Mouse (Mus musculus) megakaryocyte, embryonic 14.5 days (primary cell): ENCODE measurements around the gene Traf4. TPM values are rescaled to one million over a fixed set of nuclear protein-coding genes. Genes with fewer than 3 reads are reported as not detected.

Experiments used
- H3K27me3 ChIP-seq: replicated peaks from 2 replicates; pipeline ENCODE3; 2012; ENCODE audit warnings: inconsistent platforms
- H3K36me3 ChIP-seq: replicated peaks from 2 replicates; pipeline ENCODE3; 2012; ENCODE audit warnings: low read length, inconsistent platforms, mixed read lengths
- H3K4me1 ChIP-seq: 2 replicates; pipeline ENCODE4 v1.6.1; 2012; ENCODE audit warnings: inconsistent platforms
- H3K4me3 ChIP-seq: replicated peaks from 2 replicates; pipeline ENCODE3; 2012; ENCODE audit warnings: moderate library complexity, mild to moderate bottlenecking, inconsistent platforms
- H3K9me3 ChIP-seq: 2 replicates; pipeline ENCODE4 v1.6.1; 2012; ENCODE audit warnings: inconsistent platforms
- FLI1 ChIP-seq: IDR thresholded peaks from 2 replicates; pipeline ENCODE4 v1.6.1; 2012; ENCODE audit warnings: low read length, inconsistent platforms, mixed read lengths
- GATA1 ChIP-seq: IDR thresholded peaks from 3 replicates; pipeline ENCODE4 v1.6.1; 2012; ENCODE audit warnings: mixed read lengths, low read length, inconsistent platforms, borderline replicate concordance
- polyA plus RNA-seq: library from polyadenylated mRNA; stranded (reverse); fragments of >175 nt; gene quantifications from 2 replicates; pipeline ENCODE4 v1.2.3, GENCODE M21; 2012; ENCODE audit warnings: low replicate concordance; ENCODE audit not compliant: insufficient read depth

The Traf4 gene
- polyA plus RNA-seq, 1 experiment, result 6.3 TPM

DNA sequence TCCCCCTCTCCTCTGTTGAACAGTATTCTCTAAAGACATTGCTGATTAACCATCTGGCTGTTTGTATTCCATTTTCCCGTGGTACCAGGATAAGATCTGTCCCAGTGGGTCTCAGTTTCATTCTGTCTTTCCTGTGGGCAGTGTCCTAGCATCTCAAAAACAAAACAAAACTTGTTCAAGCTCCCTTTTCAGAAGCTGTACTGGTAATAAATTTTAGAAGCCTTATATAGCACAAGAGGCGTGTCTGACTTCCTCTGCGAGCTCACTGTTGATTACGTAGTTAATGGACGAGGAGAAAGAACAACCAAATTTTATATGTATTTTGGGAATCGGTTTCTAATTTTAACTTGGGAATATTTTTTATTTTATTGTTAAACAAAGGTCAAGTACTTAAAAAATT is 39.7 kb downstream of the Traf4 start:
- Histone ChIP-seq H3K4me1 (peaks cover 89% of the 10 kb centered on the region), H3K4me3 (peak overlapping the region; percentile 87), H3K36me3 (peaks cover 24% of the 10 kb centered on the region)

DNA sequence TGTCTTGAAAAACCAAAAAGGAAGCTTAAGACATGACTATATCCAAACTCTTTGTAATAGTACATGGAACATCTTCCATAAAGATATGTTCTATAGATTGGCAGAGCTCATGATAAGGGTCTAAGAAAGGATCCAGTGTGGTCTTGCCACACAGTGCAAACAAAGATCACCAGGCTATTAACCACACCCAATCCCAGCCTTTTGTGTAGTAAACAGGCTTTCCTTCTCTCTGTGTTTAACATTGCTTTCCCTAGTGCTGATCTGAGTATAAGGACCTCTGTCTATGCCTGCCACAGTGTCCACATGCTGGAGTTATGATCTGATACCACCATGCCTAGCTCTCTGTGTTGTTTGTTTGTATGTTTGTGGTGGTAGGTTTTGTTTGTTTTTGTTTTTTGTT is 41.6 kb downstream of the Traf4 start:
- peaks cover 14% of the 10 kb centered on the region for H3K36me3 ChIP-seq
- H3K4me1 ChIP-seq, result peaks cover 95% of the 10 kb centered on the region
- H3K4me3 ChIP-seq, result no peak overlapping the region
- TF ChIP-seq FLI1, result no peak
- no peak for TF ChIP-seq GATA1
- H3K27me3 ChIP-seq, result no peaks in the 10 kb centered on the region
- H3K9me3 ChIP-seq, result no peaks in the 10 kb centered on the region

More for the DNA sequence above, 39.7 kb downstream of the Traf4 start:
- TF ChIP-seq FLI1, result no peak
- no peak for TF ChIP-seq GATA1
- H3K9me3 ChIP-seq, result no peaks in the 10 kb centered on the region
- H3K27me3 ChIP-seq, result no peaks in the 10 kb centered on the region

DNA sequence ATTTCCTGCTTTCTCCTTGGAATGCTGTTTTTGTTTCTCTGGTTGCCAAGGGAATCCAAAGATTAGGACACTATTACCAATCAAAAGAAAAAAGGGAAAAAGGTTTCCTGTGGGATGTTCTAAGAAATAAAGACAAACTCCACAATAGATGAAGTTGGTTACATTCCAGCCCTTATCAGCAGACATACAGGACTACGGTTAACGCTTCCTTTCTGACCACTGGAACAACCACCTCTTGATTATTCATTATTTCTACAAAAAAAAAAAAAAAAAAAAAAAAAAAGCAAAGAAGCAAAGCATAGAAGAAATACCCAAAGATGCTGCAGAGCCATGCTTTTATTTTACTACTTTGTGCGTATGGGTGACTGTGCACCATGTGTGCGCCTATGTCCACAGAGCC is 42.6 kb downstream of the Traf4 start:
- Histone ChIP-seq H3K4me3 (no peak overlapping the region), H3K36me3 (peaks cover 5% of the 10 kb centered on the region), H3K9me3 (no peaks in the 10 kb centered on the region), H3K4me1 (peaks cover 96% of the 10 kb centered on the region), H3K27me3 (no peaks in the 10 kb centered on the region)
- TF ChIP-seq FLI1 (no peak), GATA1 (no peak; the same call in 2 of the 3 replicates)

DNA sequence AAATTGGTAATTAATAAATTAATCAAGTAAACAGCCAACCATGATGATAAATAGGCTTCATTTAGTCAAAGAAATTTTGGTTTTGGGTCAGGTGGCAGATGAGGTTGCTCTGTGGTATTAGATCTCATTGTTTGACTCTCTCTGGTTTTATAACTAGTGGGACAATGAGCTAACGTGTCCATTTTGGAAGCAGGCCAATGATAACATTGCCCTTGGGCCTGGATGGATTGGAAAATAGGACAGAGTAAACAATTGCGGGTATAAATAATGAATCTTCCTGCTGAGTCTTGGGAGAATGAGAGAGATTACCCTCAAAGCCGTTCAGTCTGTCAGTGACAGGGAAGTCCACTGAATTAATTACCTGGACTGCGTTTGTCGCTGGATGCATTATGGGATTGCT is 44.2 kb downstream of the Traf4 start:
- H3K27me3 ChIP-seq, result no peaks in the 10 kb centered on the region
- no peaks in the 10 kb centered on the region for H3K36me3 ChIP-seq
- no peaks in the 10 kb centered on the region for H3K9me3 ChIP-seq
- TF ChIP-seq GATA1, result no peak
- no peak for TF ChIP-seq FLI1
- peaks cover 95% of the 10 kb centered on the region for H3K4me1 ChIP-seq
- no peak overlapping the region for H3K4me3 ChIP-seq

DNA sequence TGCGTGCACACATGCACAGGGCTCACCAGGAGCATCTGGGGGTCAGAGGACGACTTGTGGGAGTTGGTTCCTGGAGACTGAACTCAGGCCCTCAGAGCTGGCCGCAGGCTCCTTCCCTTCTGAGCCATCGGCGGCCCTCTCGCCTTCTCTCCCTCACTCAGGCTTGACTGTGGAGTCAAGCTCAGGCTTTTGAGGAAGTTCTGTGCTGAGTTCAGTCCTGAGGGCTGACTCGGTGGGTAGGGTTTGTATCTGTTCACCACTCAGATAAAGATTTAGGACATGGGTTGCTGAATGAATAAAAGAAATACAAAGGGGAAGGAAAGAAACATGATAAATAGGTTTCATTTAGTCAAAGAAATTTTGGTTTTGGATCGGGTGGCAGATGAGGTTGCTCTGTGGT is 45.5 kb downstream of the Traf4 start:
- peak overlapping the region; percentile 85 for H3K4me3 ChIP-seq
- no peaks in the 10 kb centered on the region for H3K36me3 ChIP-seq
- no peaks in the 10 kb centered on the region for H3K9me3 ChIP-seq
- TF ChIP-seq GATA1, result no peak
- no peak for TF ChIP-seq FLI1
- peaks cover 85% of the 10 kb centered on the region for H3K4me1 ChIP-seq
- H3K27me3 ChIP-seq, result no peaks in the 10 kb centered on the region

DNA sequence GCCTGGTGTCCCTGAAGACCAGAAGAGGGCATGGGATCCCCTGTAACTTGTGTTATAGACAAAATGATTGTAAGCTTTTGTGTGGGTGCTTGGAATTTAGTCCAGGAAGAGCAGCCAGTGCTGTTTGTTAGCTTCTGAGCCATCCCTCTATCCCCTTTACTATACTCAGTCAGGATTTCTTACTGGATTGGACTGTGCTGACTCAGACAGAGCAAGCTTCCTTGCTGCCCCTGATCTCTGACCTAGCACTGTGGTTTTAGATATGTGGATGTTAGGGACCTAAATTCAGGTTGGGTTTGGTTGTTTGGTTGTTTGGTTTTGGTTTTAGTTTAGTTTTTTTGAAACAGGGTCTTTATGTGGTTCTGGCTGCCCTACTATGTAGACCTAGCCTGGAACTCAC is 46.9 kb downstream of the Traf4 start:
- Histone ChIP-seq H3K4me1 (peaks cover 85% of the 10 kb centered on the region), H3K36me3 (no peaks in the 10 kb centered on the region)

DNA sequence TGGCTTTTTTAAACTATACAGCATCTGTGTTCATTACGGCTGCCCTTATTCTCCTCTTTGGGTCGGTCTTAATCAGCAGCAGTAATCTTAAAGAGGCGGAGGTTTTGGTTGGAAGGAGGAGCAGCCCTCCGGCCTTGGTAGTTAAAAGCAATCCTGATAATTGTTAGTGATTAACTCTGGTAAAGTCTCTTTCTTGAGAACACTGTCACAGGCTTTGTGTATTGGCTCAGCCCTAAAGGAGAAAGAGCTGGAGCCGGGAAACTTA is 49.3 kb downstream of the Traf4 start:
- peak overlapping the region; percentile 98 for H3K4me3 ChIP-seq
- H3K27me3 ChIP-seq, result no peaks in the 10 kb centered on the region
- peaks cover 82% of the 10 kb centered on the region for H3K4me1 ChIP-seq
- no peaks in the 10 kb centered on the region for H3K9me3 ChIP-seq
- TF ChIP-seq GATA1 (no peak), FLI1 (no peak)
- H3K36me3 ChIP-seq, result no peaks in the 10 kb centered on the region

More for the DNA sequence above, 46.9 kb downstream of the Traf4 start:
- Histone ChIP-seq H3K9me3 (no peaks in the 10 kb centered on the region), H3K27me3 (no peaks in the 10 kb centered on the region), H3K4me3 (peak overlapping the region; percentile 56)
- TF ChIP-seq GATA1, result no peak
- TF ChIP-seq FLI1, result no peak

DNA sequence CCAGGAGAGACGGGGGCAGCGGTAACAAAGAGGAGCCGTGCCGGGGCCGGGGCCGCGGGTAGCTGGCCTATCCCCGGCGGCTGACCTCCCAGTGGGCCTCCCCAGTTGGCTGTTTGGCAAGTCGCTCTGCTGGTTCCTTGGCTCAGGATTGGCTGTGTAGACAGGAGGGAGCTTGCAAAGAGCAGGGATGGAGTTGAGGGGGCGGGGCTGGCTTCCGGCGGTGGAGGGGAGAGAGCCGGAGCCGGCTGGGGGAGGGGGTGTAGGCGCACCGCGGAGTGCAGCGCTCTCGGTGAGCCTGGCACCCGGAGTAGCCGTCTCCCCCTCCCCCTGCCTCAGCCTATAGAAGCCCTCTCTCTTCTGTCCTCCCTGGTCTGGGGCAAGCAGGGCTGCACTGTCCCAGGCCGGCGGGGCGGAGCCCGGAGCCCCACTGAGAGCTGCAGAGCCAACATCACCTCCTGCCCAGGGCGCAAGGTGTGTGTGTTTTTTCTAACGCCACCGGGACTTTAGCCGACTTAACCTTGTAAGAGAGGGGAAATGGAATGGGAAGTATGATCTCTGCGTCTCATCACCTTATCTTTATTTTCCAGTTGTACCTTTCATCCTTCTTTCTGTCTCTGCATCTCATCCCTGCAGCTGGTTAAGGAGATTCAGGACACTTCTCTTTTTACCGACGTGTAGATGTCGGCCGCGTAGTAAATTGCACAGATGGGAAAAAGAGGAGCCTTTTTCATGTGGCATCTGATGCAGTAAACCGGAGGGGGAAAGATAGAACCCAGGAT is 49.8 kb downstream of the Traf4 start:
- Histone ChIP-seq H3K9me3 (no peaks in the 10 kb centered on the region), H3K4me1 (peaks cover 78% of the 10 kb centered on the region), H3K36me3 (no peaks in the 10 kb centered on the region), H3K4me3 (peak overlapping the region; percentile 98), H3K27me3 (no peaks in the 10 kb centered on the region)
- TF ChIP-seq GATA1 (no peak), FLI1 (no peak)

DNA sequence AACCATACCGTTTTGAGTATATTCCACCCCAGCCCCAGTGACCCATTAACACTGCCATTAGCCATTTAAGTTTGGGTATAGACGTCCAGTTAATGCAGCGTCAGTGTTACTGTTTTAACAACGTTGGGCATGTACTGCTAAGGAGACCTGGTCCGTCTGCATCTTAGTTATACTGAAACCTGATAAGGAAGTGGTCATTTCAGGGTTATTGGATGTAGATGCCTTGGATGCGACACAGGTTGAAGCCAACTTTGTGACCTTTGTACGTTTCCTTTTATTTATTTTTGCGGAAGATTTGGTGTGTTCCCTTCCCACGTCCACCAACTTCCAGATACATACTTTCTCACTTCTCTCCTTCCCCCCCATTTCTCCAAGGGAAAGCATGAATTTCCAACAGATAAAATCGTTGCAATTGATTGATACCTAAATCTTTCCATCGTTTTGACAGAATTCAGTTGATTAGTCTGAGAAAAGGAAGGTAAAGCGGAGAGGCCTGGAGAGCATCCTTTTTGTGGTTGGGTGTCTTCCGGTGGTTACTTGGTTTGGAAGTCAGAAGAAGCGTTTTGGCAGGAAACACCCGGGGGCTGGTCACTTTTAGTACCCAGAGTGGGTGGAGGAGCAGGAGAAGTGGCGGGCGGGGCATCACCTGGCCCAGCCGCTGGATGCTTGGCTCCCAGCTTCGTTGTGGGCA is 50.6 kb downstream of the Traf4 start:
- Histone ChIP-seq H3K4me3 (peak overlapping the region; percentile 98), H3K4me1 (peaks cover 78% of the 10 kb centered on the region), H3K27me3 (no peaks in the 10 kb centered on the region), H3K9me3 (no peaks in the 10 kb centered on the region), H3K36me3 (no peaks in the 10 kb centered on the region)
- TF ChIP-seq FLI1 (no peak; the same call in 1 of the 2 replicates), GATA1 (no peak)

DNA sequence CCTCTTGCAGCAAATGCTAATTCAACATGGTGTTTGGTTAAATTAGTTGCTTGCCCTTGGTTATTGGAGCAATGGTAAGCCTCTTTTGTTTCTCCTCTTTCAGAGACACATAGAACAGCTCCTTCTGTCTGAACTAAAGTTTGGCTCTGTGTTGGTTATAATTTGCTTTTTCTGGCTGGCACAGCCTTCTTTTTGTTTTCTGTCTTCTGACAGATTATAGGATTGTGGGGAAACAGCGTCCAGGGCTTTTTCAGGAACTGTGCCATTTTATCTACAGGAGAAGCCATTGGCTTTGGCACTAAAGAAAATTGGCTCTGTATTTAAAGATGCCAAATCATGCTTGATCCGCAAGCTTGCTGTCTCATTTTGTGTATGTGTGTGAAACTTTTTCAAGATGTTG is 51.8 kb downstream of the Traf4 start:
- TF ChIP-seq GATA1 (no peak), FLI1 (no peak)
- no peaks in the 10 kb centered on the region for H3K36me3 ChIP-seq
- H3K4me1 ChIP-seq, result peaks cover 70% of the 10 kb centered on the region
- no peaks in the 10 kb centered on the region for H3K9me3 ChIP-seq
- no peaks in the 10 kb centered on the region for H3K27me3 ChIP-seq
- no peak overlapping the region for H3K4me3 ChIP-seq

Other genes with a start within 250 kb of the Traf4 start
- not detected in 2 replicates for gene Sez6, start 234.8 kb downstream of the Traf4 start, polyA plus RNA-seq
- 75.4 and 178 TPM in 2 replicates for gene Phf12, start 182.8 kb downstream of the Traf4 start, polyA plus RNA-seq
- gene Dhrs13, start 133.3 kb downstream of the Traf4 start, polyA plus RNA-seq, result 5.9 and 7.0 TPM in 2 replicates
- gene Flot2, start 127.7 kb downstream of the Traf4 start, polyA plus RNA-seq, result 2.2 and 9.5 TPM in 2 replicates
- gene Eral1, start 85.2 kb downstream of the Traf4 start, polyA plus RNA-seq, result 1.6 TPM in 1 of 2 replicates, not detected in the other
- 32.0 and 49.0 TPM in 2 replicates for gene Fam222b, start 70.9 kb downstream of the Traf4 start, polyA plus RNA-seq
- gene Nek8, start 11.1 kb upstream of the Traf4 start, polyA plus RNA-seq, result 1.3 and 2.2 TPM in 2 replicates
- 35.9 and 67.9 TPM in 2 replicates for gene Tlcd1, start 11.1 kb upstream of the Traf4 start, polyA plus RNA-seq
- gene Rpl23a, start 18.0 kb upstream of the Traf4 start, polyA plus RNA-seq, result 151 and 1,521 TPM in 2 replicates
- 4.5 TPM in 1 of 2 replicates, not detected in the other for gene Rab34, start 22.8 kb upstream of the Traf4 start, polyA plus RNA-seq
- gene Proca1, start 27.8 kb upstream of the Traf4 start, polyA plus RNA-seq, result 0.22 TPM in 1 of 2 replicates, not detected in the other
- 13.1 and 13.3 TPM in 2 replicates for gene Sdf2, start 80.2 kb upstream of the Traf4 start, polyA plus RNA-seq
- gene Supt6, start 80.4 kb upstream of the Traf4 start, polyA plus RNA-seq, result 95.6 and 155 TPM in 2 replicates
- gene 2610507B11Rik, start 96.2 kb upstream of the Traf4 start, polyA plus RNA-seq, result 17.1 and 39.7 TPM in 2 replicates
- gene BC030499, start 125.3 kb upstream of the Traf4 start, polyA plus RNA-seq, result not detected in 2 replicates
- 16.9 and 30.9 TPM in 2 replicates for gene Spag5, start 135.9 kb upstream of the Traf4 start, polyA plus RNA-seq
- gene Aldoc, start 157.4 kb upstream of the Traf4 start, polyA plus RNA-seq, result 25.1 and 40.6 TPM in 2 replicates
- 53.1 and 73.7 TPM in 2 replicates for gene Pigs, start 162.8 kb upstream of the Traf4 start, polyA plus RNA-seq
- gene Unc119, start 177.9 kb upstream of the Traf4 start, polyA plus RNA-seq, result 319 and 574 TPM in 2 replicates
- not detected in 2 replicates for gene Foxn1, start 221.0 kb upstream of the Traf4 start, polyA plus RNA-seq